Mouse (Mus musculus): ENCODE measurements around the gene Nr2c2.

DNA sequence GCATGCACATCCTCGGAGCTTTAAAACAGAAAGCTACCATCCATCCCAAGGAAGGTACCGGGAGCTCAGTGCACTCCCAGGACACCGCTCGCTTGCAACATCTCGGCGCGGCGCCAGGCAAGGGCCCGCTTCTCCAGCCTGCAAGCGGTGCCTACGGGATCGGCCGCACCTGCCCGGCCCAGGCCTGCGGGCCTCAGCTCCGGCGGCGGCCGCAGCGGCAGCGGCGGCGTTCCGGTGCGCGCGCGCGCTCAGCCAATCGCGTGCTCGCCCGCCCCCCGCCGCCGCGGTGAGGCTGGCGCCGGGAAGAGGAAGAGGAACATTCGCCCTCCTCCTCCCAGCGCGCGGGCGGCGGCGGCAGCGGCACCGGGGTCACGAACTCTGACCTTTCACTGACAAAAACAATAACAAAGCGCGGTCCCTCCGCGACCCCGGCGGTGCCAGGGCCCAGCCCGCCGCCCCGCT, at the start of gene Nr2c2:
- no peak; the same call in 1 of the 2 replicates for TF ChIP-seq EP300 (IDR thresholded peaks at IDR 0.05; ENCODE audit: low read depth)
- no peak for TF ChIP-seq CTCF (IDR thresholded peaks at IDR 0.05; ENCODE audit: low read depth)
